Mouse (Mus musculus): ENCODE data around the gene Pglyrp4. TPM values are rescaled to one million over a fixed set of nuclear protein-coding genes. Genes with fewer than 3 reads are reported as not detected.
A peak's percentile ranks its signal among the peaks of the same experiment; 100 is the strongest.
"Not testable (repeated sequence)": the region's sequence is repeated elsewhere in the genome, so short reads cannot be mapped to it uniquely, and the experiment has no call there.

The Pglyrp4 gene
- polyA plus RNA-seq (2015; fragmentation: Nextera tagmentation; extraction: Ambion mirVana) = not detected in 2 replicates

- Histone ChIP-seq H3K4me3 (no peak within 1 kb of the TSS), H3K27ac (no peak within 1 kb of the TSS), H3K4me2 (no peak within 1 kb of the TSS), H3K9ac (no peak within 1 kb of the TSS), H3K36me3 (no peaks in the 10 kb centered on the region), H3K4me1 (replicated peaks) (no peaks in the 10 kb centered on the region), H3K27me3 (no peaks in the 10 kb centered on the region), H3K9me3 (no peaks in the 10 kb centered on the region)
- WGBS = 91% methylated on average over 3 of the region's 3 CpGs
- no peak for ATAC-seq (ENCODE audit: low FRiP score)
Measured at GRCm38 (mm10) chr3:90726606-90727005, at the start of gene Pglyrp4. Gene Pglyrp4, plus strand, starts transcription at chr3:90726906.

GRCm38 (mm10) chr3:90678656-90679055 lies 48.0 kb upstream of the Pglyrp4 start:
- H3K36me3 ChIP-seq = no peaks in the 10 kb centered on the region
- no peaks in the 10 kb centered on the region for H3K9me3 ChIP-seq
- ATAC-seq (ENCODE audit: low FRiP score) = no peak
- no peak overlapping the region for H3K27ac ChIP-seq
- H3K9ac ChIP-seq = no peak overlapping the region
- H3K4me3 ChIP-seq = no peak overlapping the region
- no peaks in the 10 kb centered on the region for H3K4me1 ChIP-seq (replicated peaks)
- WGBS = 71% methylated on average over 3 of the region's 3 CpGs
- H3K4me2 ChIP-seq = no peak overlapping the region
- H3K27me3 ChIP-seq = no peaks in the 10 kb centered on the region

- Histone ChIP-seq H3K9ac (no peak overlapping the region), H3K27me3 (no peaks in the 10 kb centered on the region), H3K27ac (no peak overlapping the region), H3K36me3 (no peaks in the 10 kb centered on the region), H3K4me3 (no peak overlapping the region), H3K9me3 (no peaks in the 10 kb centered on the region), H3K4me1 (replicated peaks) (no peaks in the 10 kb centered on the region), H3K4me2 (no peak overlapping the region)
- 87% methylated on average over 3 of the region's 3 CpGs for WGBS
- no peak for ATAC-seq (ENCODE audit: low FRiP score)
Measured at GRCm38 (mm10) chr3:90683929-90684328, 42.8 kb upstream of the Pglyrp4 start.

- H3K36me3 ChIP-seq = no peaks in the 10 kb centered on the region
- no peak overlapping the region for H3K4me2 ChIP-seq
- H3K9me3 ChIP-seq = no peaks in the 10 kb centered on the region
- no peaks in the 10 kb centered on the region for H3K27me3 ChIP-seq
- no peak overlapping the region for H3K9ac ChIP-seq
- no peak for ATAC-seq (ENCODE audit: low FRiP score)
- no peak overlapping the region for H3K27ac ChIP-seq
- H3K4me1 ChIP-seq (replicated peaks) = no peaks in the 10 kb centered on the region
- H3K4me3 ChIP-seq = no peak overlapping the region
- 88% methylated on average over 2 of the region's 2 CpGs for WGBS
Measured at GRCm38 (mm10) chr3:90686835-90687234, 39.9 kb upstream of the Pglyrp4 start.

GRCm38 (mm10) chr3:90693496-90693895 lies 33.2 kb upstream of the Pglyrp4 start:
- Histone ChIP-seq H3K9me3 (no peaks in the 10 kb centered on the region), H3K4me1 (replicated peaks) (no peaks in the 10 kb centered on the region), H3K27me3 (no peaks in the 10 kb centered on the region), H3K9ac (no peak overlapping the region), H3K4me2 (no peak overlapping the region), H3K4me3 (no peak overlapping the region), H3K27ac (no peak overlapping the region), H3K36me3 (no peaks in the 10 kb centered on the region)
- ATAC-seq (ENCODE audit: low FRiP score) = no peak
- 83% methylated on average over 2 of the region's 2 CpGs for WGBS

- H3K4me1 ChIP-seq (replicated peaks) = no peaks in the 10 kb centered on the region
- WGBS = 64% methylated on average over 3 of the region's 3 CpGs
- no peak within 1 kb of the TSS for H3K4me2 ChIP-seq
- H3K36me3 ChIP-seq = no peaks in the 10 kb centered on the region
- no peaks in the 10 kb centered on the region for H3K9me3 ChIP-seq
- H3K4me3 ChIP-seq = no peak within 1 kb of the TSS
- no peak for ATAC-seq (ENCODE audit: low FRiP score)
- H3K9ac ChIP-seq = no peak within 1 kb of the TSS
- no peaks in the 10 kb centered on the region for H3K27me3 ChIP-seq
- H3K27ac ChIP-seq = no peak within 1 kb of the TSS
Measured at GRCm38 (mm10) chr3:90695613-90696012, 31.1 kb upstream of the Pglyrp4 start, which contains the start of gene S100a9. Gene S100a9, minus strand, starts transcription at chr3:90695721.

GRCm38 (mm10) chr3:90702244-90702643 lies 24.5 kb upstream of the Pglyrp4 start:
- WGBS = 90% methylated on average over 2 of the region's 2 CpGs
- Histone ChIP-seq H3K9me3 (no peaks in the 10 kb centered on the region), H3K27me3 (no peaks in the 10 kb centered on the region), H3K4me3 (no peak overlapping the region), H3K9ac (no peak overlapping the region), H3K36me3 (no peaks in the 10 kb centered on the region), H3K4me2 (no peak overlapping the region), H3K27ac (no peak overlapping the region), H3K4me1 (replicated peaks) (no peaks in the 10 kb centered on the region)
- no peak for ATAC-seq (ENCODE audit: low FRiP score)

- no peaks in the 10 kb centered on the region for H3K36me3 ChIP-seq
- ATAC-seq (ENCODE audit: low FRiP score) = peak; percentile 49; the same call in 1 of the 2 replicates
- no peak overlapping the region for H3K9ac ChIP-seq
- H3K4me1 ChIP-seq (replicated peaks) = no peaks in the 10 kb centered on the region
- no peaks in the 10 kb centered on the region for H3K9me3 ChIP-seq
- 26% methylated on average over 4 of the region's 4 CpGs for WGBS
- no peak overlapping the region for H3K4me2 ChIP-seq
- H3K27me3 ChIP-seq = no peaks in the 10 kb centered on the region
- H3K27ac ChIP-seq = no peak overlapping the region
- H3K4me3 ChIP-seq = no peak overlapping the region
Measured at GRCm38 (mm10) chr3:90708523-90709202, 18.0 kb upstream of the Pglyrp4 start.

DNA sequence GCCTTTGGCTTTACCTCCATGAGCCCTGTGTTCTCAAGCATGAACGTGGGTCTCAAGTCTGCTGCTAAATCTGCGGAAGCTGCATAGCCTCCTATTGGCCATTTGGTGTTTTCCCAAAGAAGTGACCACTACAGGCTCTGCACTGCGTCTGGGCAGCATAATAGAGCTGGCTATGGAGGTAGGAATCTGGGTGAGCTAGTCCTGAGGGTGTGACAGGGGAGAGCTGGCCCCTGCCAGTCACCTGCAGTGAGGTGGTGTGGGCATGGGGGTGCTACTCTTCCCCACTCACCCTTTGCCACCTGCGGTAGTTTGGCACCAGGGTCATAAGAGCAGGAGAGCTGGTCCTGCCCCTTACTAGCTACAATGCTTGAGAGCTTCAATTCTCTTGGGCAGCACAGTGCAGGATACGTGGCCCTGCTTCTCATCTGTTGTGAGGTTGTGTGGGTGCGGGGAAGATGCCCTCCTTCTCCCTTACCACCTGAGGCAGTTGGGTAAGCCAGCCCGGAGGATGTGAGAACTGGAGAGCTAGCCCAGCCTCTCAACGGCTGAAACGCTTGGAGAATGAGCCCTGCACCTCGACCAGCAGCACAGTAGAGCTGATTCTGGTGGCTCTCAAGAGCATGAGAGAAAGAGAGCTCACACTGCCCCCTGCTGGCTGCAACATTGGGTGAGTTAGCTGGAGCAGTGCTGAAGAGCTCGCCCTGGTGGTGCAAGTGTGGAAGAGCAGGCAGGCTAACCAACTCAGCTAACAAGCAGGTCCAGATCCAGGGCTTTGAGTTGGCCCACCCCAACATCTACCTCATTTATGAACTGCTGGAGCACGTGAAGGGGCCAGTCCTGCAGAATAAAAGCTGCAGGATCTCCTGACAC lies 16.9 kb upstream of the Pglyrp4 start:
- no peak overlapping the region for H3K27ac ChIP-seq
- no peak overlapping the region for H3K9ac ChIP-seq
- H3K4me3 ChIP-seq = no peak overlapping the region
- ATAC-seq (ENCODE audit: low FRiP score) = 0 out of 2 replicates have a peak, but pooled peaks have one; percentile 39
- no peaks in the 10 kb centered on the region for H3K4me1 ChIP-seq (replicated peaks)
- H3K27me3 ChIP-seq = no peaks in the 10 kb centered on the region
- no peaks in the 10 kb centered on the region for H3K36me3 ChIP-seq
- H3K4me2 ChIP-seq = no peak overlapping the region
- H3K9me3 ChIP-seq = no peaks in the 10 kb centered on the region
- WGBS = 54% methylated on average over 12 of the region's 12 CpGs

GRCm38 (mm10) chr3:90749658-90750057 lies 23.0 kb downstream of the Pglyrp4 start:
- H3K4me1 ChIP-seq (replicated peaks) = no peaks in the 10 kb centered on the region
- no peaks in the 10 kb centered on the region for H3K9me3 ChIP-seq
- H3K27ac ChIP-seq = no peak overlapping the region
- H3K4me3 ChIP-seq = no peak overlapping the region
- H3K9ac ChIP-seq = no peak overlapping the region
- ATAC-seq (ENCODE audit: low FRiP score) = no peak
- no peaks in the 10 kb centered on the region for H3K27me3 ChIP-seq
- no peaks in the 10 kb centered on the region for H3K36me3 ChIP-seq
- no peak overlapping the region for H3K4me2 ChIP-seq
- 96% methylated on average over 1 of the region's 1 CpGs for WGBS

DNA sequence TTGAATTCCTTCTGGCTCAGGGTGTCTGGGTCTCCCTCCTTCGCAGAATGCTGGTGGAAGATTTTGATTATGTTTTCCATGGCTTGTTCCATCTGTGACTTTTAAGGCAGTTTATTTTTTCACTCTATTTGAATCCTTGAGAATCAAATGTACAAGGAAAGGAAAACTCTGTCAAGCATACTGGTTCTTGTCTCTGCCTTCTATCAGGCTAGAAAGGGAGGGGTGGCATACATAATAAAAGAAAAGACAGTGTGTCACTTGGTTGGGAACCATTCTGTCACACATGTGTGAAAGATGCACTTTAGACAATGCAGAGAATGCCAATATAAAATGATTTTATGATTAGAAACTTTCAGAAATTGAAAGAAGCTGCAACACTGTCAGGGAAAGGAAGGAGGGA lies 51.1 kb downstream of the Pglyrp4 start, which contains the start of gene Gm5849:
Gene Gm5849 (minus strand): TSS at position 101 of the 400 bp plus-strand sequence.
- H3K36me3 ChIP-seq; H3K27ac ChIP-seq; H3K4me2 ChIP-seq; ATAC-seq (ENCODE audit: low FRiP score); H3K9me3 ChIP-seq; H3K4me1 ChIP-seq (replicated peaks); H3K4me3 ChIP-seq; H3K27me3 ChIP-seq; H3K9ac ChIP-seq: not testable (repeated sequence)
- 96% methylated on average over 1 of the region's 1 CpGs for WGBS
